Mouse (Mus musculus) urinary bladder, adult 2 months (tissue): ENCODE results near the gene Map3k9. TPM values are rescaled to one million over a fixed set of nuclear protein-coding genes. Genes with fewer than 3 reads are reported as not detected.

Source experiments
- DNase-seq: peaks from one replicate; pipeline ENCODE4 v3.0.0; 2022; ENCODE audit warnings: low spot score
- polyA plus RNA-seq: library from polyadenylated mRNA; depleted of rRNA; stranded (reverse); fragments of >200 nt; gene quantifications from 2 replicates; pipeline ENCODE4 v1.2.3, GENCODE M21; 2012; rRNA removed

The Map3k9 gene
- 1.4 and 2.3 TPM in 2 replicates for polyA plus RNA-seq

DNA sequence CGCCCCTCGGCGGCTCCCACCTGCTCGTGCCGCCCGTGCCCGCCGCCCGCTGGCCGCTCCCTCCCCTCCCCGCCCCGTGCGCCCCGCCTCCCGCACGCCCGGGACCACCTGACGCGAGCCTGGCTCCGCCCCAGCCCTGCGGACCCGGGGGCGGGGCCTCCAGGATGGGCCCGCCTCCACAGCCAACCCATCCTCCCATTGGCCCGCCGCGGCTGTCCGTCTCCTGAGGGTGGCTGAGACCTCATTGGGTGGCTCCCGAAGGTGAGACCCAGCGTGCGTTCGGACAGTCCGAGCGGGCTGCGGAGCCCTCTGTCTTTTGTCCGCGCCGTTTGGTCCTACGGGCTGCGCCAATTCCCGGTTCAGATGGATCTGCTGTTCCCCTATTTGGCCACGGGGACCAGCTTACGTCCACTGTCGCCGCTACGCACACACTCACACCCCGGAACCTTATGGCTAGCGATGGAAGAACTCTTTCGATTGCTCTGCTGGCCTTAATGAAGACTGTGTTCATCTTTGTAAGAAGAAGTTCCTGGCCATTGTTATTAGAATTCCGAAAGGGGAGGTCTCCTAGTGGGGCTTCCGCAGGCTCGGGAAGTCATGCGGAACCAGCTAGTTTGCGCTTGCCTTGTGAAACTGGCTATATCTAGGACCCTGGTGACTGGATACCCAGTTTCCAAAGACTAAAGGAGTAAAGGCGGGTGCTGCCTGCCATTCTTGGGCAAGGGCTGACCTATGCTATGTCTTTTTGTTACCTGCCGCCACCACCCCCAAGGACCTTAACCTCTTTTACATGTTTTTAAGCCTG lies at the start of gene Map3k9:
Map3k9 (minus strand) TSS at position 71 of the 805 bp plus-strand sequence.
- peak; percentile 88 for DNase-seq

DNA sequence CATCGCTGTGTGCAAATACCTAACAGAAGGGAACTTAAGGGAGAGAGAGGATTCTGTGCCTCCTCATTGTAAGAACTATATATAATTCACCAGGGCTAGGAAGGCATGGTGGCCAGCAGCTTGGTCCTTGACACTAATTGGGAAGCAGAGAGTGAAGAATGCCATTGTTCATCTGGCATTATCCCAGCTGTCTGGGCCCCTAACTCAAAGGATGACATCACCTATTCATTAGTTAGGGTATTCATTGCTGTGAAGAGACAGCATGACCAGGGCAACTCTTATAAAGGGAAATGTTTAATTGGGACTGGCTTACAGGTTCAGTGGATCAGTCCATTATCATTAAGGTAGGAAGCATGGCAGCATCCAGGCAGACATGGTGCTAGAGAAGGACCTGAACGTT lies 47.4 kb upstream of the Map3k9 start:
- DNase-seq: no peak

DNA sequence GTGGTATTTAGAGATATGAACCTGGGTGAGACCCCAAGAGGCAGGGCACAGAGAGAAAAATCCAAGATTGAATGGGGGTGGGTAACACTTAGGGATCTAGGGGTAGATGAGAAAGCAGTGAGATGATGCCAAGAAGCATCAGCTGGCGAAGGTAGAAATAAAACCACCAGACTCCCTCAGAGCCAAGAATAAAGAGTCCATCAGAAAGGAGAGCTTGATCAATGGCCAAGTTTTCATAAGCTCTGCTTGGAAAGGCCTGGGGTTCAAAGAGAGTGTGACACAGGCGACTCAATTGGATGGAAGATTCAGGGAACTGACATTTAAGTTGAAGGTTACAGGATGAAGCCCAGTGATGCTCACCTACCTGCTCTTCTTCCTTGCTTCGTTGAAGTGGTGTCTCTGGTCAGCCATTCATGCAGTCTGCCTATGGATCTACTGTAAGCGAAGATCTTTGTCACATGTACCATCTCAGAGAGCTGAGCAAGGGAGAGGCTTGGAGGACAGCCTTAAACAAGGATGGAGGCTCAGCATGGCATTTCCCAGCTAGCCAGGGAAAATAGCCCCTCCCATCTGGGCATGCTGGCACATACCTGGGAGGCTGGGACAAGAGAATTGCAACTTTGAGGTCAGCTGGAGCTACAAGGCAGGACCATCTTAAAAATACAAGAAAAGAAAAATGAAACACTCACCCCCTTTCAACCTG lies 42.0 kb upstream of the Map3k9 start:
- DNase-seq: no peak

DNA sequence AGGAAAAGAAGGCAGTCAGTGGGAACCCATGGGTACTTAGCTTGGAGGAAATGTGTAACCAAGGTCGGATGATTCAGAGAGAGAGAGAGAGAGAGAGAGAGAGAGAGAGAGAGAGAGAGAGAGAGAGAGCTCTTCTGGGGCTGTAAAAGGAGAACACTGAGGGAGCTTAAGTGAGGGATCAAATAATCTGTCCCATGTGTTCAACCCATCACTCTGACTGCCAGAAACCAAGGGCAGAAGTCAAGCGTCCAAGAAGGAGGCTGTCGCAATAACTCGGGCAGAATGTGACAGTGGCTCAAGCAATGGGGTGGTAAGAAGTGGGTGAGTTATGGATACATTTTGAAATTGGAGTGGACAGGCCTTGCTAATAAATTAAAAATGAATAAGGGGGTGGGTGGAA lies 41.2 kb upstream of the Map3k9 start:
- DNase-seq: no peak

DNA sequence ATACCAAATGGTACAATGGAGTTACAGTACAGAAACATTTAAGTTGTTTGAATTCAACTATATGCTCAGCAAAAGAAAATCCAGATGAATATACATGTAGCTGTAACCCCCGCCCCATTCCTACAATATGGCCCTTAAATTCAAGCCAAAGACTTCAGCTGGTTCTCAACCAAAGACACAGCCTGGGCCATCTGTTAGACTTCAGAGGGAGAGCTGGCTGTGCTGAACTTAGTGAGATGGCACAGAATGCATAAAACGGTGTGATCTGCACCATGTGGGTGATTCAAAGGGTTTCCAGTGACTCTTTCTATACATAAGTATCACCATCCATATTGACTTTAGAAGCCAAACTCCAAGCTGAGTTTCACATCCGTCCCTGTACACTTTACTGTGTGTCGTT lies 39.7 kb upstream of the Map3k9 start:
- no peak for DNase-seq

DNA sequence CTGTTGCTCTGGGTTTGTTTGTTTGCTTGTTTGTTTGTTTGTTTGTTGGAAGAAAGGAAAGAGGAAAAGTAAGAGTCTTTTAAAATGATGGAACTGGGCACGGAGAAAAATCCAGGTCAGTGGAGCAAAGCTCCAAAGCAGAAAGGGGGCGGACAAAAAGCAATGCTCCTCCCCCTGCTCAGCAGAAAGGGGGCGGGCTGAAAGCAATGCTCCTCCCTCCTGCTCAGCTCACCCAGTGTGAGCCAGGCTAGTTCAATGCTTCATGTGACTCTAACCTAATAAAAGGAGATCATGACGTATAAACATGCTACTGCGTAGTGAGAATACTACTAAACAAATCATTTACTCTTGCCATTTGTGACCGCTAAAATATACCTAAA lies 36.1 kb upstream of the Map3k9 start:
- no peak for DNase-seq

DNA sequence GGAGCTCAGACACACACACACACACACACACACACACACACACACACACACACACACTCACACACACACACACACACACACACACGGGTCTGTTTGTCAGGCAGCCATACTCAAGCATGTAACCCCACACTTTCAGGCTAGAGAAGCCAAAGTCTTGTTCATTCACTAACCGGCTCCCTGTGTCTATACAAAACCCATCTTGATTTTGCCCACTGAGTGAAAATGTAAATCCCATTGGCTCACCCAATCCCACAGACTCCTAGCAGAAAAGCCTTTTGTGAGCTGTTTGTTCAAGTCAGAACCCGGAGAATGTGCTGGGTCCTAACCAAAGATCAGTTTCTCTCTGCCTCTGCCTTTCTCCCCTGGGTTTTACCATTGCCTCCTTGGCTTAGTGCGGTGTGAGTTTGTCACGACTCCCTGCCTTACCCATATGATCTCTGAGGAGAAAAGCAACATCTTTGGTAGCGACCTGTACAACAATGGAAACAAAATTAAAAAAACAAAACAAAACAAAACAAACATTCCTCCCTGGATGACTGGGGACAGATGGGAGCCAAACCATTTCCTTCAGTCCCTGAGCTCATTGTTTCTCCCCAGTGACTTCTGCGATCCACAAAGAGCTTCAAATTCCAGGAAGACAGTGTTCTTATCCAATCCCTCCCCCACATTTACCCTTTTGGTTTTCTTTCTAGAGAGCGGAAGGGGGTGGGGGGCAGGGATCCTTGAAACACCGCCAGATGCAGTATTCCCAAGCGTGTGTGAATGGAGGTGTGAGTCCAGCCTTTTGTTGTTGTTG lies 35.6 kb upstream of the Map3k9 start:
- DNase-seq: no peak

DNA sequence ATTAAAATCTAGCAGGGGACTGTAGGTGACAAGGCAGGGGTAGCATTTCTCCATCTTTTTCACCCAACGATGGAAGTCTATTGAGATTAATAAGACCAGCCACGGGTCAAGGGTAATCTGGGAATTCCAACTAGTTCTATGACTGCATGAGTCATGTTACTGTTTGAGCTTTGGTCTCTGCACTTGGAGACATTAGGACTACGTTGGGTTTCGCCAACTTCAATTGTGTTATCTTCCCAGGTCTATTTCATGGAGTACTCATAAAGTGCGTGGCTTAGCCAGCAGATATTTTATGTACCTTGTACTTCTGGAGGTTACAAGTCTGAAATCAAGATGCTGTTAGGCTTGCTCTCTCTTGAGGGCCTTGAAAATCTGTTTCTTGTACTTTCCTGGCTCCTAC lies 33.8 kb upstream of the Map3k9 start:
- DNase-seq: no peak

DNA sequence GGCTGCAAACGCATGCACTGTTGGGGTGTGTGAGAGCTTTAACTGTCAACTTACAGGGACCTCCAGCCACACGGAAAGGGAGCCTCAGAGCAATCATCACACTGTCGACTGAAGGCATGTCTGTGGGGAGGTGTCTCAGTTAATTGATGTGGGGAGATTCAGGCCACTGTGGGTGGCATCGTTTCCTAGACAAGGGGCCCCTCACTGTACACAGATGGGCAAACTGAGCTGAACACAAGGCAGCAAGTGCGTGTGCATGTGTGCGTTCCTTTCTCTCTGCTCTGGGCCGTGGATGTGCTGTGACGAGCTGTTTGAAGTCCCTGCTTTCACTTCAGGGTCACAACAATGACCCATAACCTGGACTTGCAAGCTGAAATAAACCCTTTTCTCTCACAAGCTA lies 29.4 kb upstream of the Map3k9 start:
- DNase-seq: no peak

DNA sequence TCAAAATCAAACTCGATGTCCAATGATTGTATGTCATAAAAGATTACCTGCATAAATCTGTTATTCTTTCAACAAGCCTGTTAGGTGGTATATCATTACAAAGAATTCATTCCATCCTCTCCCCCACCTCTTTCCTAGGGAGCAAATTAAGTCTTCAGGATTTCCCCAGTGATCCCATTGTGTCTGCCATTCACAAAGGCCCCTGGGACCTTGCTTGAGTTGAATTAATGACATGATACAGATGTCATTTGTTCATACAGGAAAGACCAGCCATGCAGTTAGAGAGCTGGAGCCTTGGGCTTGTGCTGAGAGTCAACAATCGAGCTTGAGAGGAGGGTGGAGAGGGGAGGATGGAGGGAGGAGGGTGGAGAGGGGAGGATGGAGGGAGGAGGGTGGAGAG lies 27.6 kb upstream of the Map3k9 start:
- DNase-seq: no peak

DNA sequence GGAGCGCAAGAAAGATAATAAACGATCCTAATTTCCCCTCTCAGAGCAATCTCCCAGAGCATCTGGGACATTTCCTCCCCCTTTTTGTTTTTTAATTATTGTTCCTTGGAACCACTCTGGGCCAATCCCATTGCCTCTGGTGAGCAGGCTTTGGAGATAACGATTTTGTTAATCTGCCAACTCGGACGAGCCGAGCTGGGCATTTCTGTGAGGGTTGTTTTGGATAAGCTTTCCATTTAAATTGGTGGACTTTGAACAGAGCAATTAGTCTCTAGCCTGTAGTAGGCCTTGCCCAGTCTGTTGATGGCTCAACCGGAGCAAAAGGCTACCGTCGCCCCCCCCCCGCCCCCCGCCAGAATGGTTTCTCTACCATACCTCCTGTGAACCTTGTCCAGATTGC lies 27.0 kb upstream of the Map3k9 start:
- DNase-seq: no peak

DNA sequence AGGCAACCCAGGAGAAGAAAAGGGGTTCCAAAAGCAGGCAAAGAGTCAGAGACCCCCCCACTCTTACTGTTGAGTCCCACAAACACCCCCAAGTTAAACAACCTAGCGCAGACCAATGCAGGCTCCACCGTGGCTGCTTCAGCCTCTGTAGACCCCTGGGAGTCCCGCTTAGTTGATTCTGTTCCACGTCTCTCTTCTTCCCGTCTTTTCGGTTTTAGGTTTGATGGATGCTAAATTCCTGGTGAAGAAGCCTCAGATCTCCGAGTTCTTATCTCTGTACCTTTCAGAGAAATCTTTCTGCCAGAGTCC lies 26.5 kb upstream of the Map3k9 start:
- DNase-seq: no peak

DNA sequence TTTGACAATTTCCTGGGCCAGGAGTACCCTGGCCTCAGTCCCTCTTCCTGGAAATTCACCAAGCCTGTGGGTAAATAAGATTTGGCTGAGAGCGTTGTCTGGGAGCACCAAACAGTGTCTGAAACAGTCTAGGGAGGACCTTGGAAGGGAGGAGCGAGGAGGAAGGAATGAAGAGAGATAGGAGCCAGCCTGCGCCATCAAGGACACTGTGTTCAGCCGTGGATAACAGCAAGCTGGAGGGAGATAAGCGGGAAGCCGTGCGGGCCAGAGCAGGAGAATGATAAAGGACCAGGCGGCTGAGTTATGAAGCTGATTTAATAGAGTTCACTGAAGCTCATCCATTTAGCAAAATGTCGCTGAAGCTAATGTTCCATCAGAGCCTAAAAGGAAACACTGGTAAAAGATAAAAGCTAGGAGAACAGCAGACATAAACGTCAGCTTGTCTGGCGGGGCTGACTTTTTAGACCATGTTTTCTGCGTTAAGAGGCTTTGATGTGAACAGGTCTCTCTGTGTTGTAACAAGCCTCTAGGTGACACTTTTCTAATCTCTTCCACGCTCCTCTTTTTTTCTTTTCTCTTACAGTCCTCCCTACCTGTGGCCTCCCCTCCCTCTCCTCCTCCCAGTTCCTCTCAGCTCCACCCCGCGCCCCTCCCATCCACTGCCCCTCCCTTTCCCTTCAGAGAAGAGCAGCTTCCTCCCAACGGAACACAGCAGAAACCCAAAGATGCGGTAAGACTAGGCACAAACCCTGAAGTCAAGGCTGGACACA lies 26.0 kb upstream of the Map3k9 start:
- DNase-seq: no peak

DNA sequence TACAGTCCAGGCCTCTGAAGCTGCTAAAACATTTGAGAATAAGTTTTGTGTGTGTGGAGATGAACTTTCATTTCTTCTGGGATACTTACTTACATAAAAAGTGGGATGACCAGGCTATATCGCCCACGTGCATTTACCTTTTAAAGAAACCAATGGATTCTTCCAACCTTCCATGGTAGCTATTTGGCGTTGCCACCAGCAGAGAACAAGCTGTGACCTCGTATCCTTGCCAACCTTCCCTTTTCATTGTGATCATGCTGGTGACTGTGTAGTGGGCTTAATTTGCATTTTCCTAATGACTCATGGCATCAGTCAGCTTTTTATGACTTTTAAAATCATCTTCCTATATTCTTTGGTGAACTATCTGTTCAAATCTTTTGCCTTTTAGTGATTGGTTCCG lies 25.1 kb upstream of the Map3k9 start:
- DNase-seq: no peak

DNA sequence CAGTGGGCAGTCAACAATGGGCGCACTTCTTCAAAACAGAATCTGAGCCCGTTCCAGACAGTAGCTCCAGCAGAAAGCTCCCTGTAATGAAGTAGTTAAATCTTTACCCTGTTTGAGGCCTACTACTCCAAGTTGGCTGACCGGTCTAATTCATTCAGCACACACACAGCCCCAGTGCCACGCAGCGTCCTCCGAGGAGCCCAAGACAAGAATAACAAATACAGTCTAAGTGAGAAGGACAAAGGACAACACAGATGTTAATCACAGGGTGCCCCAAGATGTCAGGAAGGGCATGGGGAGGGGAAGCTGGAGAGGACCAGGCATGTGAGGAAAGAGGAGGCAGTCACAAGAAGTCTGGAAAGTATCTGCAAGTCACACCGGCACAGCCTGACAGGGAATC lies 22.8 kb upstream of the Map3k9 start:
- DNase-seq: no peak

DNA sequence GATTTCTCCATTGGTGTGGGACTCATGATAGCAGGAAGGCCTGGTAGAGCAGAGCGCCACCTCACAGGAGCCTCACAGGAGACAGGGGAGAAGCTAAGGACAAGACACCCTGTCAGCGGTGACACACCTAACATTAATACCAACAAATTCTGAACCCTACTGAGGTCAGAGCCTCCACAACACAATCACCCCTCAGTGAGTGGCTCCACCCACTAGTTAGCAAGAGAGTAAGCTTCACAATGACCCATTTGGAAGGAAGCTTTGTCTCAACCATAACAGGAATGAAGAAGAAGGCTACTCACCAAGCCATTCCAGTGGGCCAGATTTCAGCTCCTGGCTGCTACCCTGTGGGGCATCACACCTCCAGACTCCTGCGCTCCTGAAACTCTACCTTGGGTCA lies 22.0 kb upstream of the Map3k9 start:
- DNase-seq: no peak

DNA sequence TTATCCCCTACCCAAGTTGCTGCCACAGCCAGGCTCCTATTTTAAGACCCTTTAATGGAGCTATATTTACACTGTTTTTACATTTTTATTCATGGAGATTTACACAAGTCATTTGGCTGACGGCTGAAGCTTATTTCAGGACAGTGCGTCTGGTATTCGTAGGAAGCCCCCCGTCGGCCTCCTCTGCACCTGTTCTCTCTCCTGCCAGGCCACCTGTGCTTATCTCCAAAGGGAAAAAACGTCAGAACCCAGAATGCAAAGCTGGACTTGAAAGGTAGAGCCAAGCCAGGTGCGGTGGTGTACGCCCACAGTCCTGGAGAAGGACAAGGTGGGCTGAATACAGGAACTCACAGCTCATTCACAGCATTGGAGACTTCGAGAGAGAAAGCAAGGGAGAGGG lies 20.2 kb upstream of the Map3k9 start:
- no peak for DNase-seq

DNA sequence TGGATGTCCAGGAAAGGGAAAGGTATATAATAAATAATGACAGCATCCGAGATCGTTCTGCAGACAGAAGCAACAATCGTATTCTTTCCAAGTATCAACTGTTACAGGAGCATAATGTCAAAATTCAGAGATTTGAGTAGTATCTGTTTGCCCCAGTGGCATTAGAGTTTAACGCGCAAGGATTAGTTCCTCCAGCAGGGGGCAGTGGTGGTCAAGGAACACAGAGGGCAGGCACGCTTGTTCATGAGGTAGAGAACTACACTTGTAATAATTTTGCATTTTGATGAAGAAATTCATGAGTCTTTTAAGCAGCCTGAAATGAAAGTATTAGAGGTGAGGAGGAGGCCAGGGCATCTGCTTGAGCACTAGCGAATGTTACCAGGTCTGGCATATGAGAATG lies 15.6 kb upstream of the Map3k9 start:
- DNase-seq: peak; percentile 56

DNA sequence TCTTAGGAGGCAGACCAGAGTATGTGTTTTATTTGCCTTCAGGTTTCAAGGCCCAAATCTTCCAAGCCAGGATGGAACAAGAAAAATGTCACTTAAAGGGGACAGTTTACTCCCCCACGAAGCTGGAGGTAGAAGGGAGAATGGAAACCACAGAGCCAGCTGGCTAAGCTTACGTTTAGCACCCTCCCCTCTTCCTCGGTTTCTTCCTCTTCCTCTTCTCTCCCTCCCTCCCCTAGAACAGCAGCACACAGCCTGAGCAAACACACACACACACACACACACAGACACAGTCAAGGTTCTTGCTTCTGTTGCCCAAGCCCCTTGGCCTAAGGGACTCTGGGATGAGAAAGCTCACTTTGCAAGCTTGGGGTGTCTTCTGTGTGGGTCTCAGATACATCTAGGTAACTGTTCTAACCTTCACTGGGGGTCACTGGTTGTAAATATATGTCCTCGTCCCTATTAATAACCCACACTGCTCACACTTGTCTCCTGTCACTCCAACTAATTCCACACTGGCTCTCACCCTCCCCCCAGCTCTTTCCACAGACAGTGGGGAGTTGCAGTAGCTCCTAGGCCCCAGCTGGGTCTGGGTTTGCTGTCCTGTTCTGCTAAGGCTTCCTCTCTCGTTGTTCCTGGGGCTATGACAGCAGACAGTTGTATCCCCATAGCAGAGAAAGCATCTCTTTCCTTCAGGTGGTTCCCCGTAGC lies 11.7 kb upstream of the Map3k9 start:
- DNase-seq: no peak

DNA sequence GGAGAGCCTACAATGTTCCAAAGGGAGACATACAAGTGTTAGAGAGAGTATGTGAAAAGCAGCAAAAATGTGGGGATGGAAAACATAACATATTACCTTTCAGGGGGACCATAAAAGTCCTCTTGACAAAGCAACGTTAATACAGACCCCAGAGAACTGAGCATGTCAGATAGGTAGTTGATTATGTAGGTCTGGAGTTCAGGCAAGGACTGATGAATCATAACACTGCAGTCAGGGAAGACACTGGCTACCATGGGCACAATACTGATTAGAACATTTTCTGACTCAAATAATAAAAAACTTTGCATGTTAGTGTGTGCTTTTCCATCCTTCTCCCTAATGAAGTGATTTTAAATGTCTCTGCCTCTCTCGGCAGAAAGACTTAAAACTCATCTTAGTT lies 8.5 kb upstream of the Map3k9 start:
- DNase-seq: no peak

DNA sequence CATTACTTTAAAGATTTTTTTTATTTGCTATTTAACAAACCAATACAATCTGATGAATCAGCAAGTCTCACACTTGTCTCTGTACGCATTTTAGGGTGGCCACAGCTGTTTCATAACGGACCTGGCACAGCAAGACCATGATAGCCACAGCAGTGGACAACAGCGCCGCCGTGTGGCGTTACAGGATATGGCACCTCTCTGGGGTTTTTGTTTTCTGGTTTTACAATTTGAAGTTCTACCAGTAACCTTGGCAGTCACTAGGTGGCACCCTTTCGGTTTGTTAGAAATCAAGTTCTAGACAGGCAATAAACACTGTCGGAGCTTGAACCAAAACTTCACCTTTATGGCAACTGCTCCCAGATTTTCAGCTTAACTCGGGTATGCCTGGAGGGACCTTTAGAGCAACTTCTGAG lies 7.7 kb upstream of the Map3k9 start:
- DNase-seq: peak; percentile 78

DNA sequence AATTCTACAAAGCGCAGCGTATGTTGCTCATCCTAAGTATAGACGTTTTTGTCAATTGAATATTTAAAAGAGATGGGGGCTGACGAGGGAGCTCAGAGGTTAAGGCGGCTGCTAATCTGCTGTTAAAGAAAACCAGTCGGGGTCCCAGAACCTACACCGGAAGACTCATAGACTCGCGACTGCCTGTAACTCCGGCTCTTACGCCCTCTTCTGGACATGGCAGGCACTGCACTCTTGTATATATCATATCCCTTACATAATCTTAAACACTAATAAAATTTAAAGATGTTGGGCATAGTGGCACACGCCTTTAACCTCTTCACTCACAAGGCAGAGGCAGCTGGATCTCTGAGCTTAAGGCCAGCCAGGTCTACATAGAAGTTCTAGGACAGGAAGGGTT lies 6.3 kb upstream of the Map3k9 start:
- DNase-seq: no peak
